Mouse (Mus musculus) heart, postnatal 0 days (tissue): Measurements from ENCODE around the gene Brwd1. TPM values are rescaled to one million over a fixed set of nuclear protein-coding genes. Genes with fewer than 3 reads are reported as not detected.

ENCODE experiments used
- ATAC-seq: fragments of 200-750 bp; cut with Nextera tagmentation; 2 replicates; pipeline ENCODE4 v1.8.0; 2017; ENCODE audit warnings: low read depth, moderate number of reproducible peaks, moderate library complexity; ENCODE audit not compliant: insufficient read depth
- DNase-seq: peaks from one replicate; pipeline ENCODE4 v3.0.0-alpha.2; 2016; ENCODE audit warnings: low spot score
- H3K27ac ChIP-seq: fragments of 300-500 bp; sonication (generic); 2 replicates; pipeline ENCODE4 v1.5.1; 2014; ENCODE audit warnings: low read depth, mild to moderate bottlenecking
- H3K27me3 ChIP-seq: fragments of 300-500 bp; sonication (generic); 2 replicates; pipeline ENCODE4 v1.6.1; 2014; ENCODE audit warnings: low read length, mixed read lengths; ENCODE audit not compliant: control insufficient read depth, insufficient read depth
- H3K36me3 ChIP-seq: fragments of 300-500 bp; sonication (generic); replicated peaks from 2 replicates; pipeline ENCODE4 v1.6.1; 2014; ENCODE audit warnings: low read length, mixed read lengths; ENCODE audit not compliant: control insufficient read depth, insufficient read depth
- H3K4me1 ChIP-seq: fragments of 300-500 bp; sonication (generic); 2 replicates; pipeline ENCODE4 v1.6.1; 2014; ENCODE audit warnings: antibody characterized with exemption; ENCODE audit not compliant: control insufficient read depth, insufficient read depth
- H3K4me2 ChIP-seq: fragments of 300-500 bp; sonication (generic); 2 replicates; pipeline ENCODE4 v1.6.1; 2014; ENCODE audit warnings: low read depth, mild to moderate bottlenecking, low read length, moderate library complexity
- H3K4me3 ChIP-seq: fragments of 300-500 bp; sonication (generic); 2 replicates; pipeline ENCODE4 v1.5.1; 2014; ENCODE audit warnings: low read depth, low read length
- H3K9ac ChIP-seq: fragments of 300-500 bp; sonication (generic); replicated peaks from 2 replicates; pipeline ENCODE4 v1.6.1; 2014; ENCODE audit warnings: low read depth, low read length, mixed read lengths
- H3K9me3 ChIP-seq: fragments of 300-500 bp; sonication (generic); replicated peaks from 2 replicates; pipeline ENCODE4 v1.6.1; 2016; ENCODE audit warnings: low read length; ENCODE audit not compliant: control insufficient read depth
- CTCF ChIP-seq: IDR thresholded peaks from 2 replicates; pipeline ENCODE4 v1.5.1; 2016; ENCODE audit warnings: antibody characterized with exemption, control low read depth, low read depth
- EP300 ChIP-seq: IDR thresholded peaks from 2 replicates; pipeline ENCODE4 v1.6.1; 2016; ENCODE audit warnings: antibody characterized with exemption, low read depth
- WGBS: fragments of 180-500 bp; shearing (Covaris S2); extraction: QIAGEN DNeasy Blood & Tissue Kit; methylation state at CpG from one replicate; pipeline ENCODE4 v1.1.7; 2014; 5-methylcytosine and 5-hydroxymethylcytosine counted together
- polyA plus RNA-seq: library from polyadenylated mRNA; unstranded; fragments of >200 nt; fragmentation: Nextera tagmentation; extraction: Ambion mirVana; gene quantifications from 2 replicates; pipeline ENCODE4 v1.2.1, GENCODE M21; 2015
- total RNA-seq: library from RNA; depleted of rRNA; stranded (reverse); fragments of >200 nt; gene quantifications from 2 replicates; pipeline ENCODE4 v1.2.3, GENCODE M21; 2014; ENCODE audit warnings: low replicate concordance

The Brwd1 gene
- total and polyA plus RNA-seq, 2 experiments from 2014 or later = 55.9 to 72.1 TPM

GRCm38 (mm10) chr16:96080524-96080923 lies 1.8 kb downstream of the Brwd1 start:
- no peak overlapping the region for H3K27ac ChIP-seq
- TF ChIP-seq CTCF (no peak), EP300 (no peak)
- H3K9me3 ChIP-seq = no peaks in the 10 kb centered on the region
- H3K36me3 ChIP-seq = peaks cover 33% of the 10 kb centered on the region
- H3K4me1 ChIP-seq = peaks cover 14% of the 10 kb centered on the region
- DNase-seq (no peak), ATAC-seq (no peak)
- WGBS = 80% methylated on average over 7 of the region's 7 CpGs
- no peak overlapping the region for H3K4me3 ChIP-seq
- H3K4me2 ChIP-seq = peak overlapping the region; percentile 75; the same call in 1 of the 2 replicates
- no peaks in the 10 kb centered on the region for H3K27me3 ChIP-seq
- H3K9ac ChIP-seq = no peak overlapping the region

GRCm38 (mm10) chr16:96068364-96068763 lies 14.0 kb downstream of the Brwd1 start:
- no peaks in the 10 kb centered on the region for H3K27me3 ChIP-seq
- H3K4me2 ChIP-seq = no peak overlapping the region
- WGBS = 85% methylated on average over 6 of the region's 6 CpGs
- H3K9me3 ChIP-seq = no peaks in the 10 kb centered on the region
- no peak overlapping the region for H3K4me3 ChIP-seq
- H3K9ac ChIP-seq = no peak overlapping the region
- ATAC-seq (no peak), DNase-seq (no peak)
- H3K36me3 ChIP-seq = peaks cover 83% of the 10 kb centered on the region
- no peak overlapping the region for H3K27ac ChIP-seq
- H3K4me1 ChIP-seq = no peaks in the 10 kb centered on the region
- TF ChIP-seq CTCF (no peak), EP300 (no peak)

- no peak for ATAC-seq
- no peaks in the 10 kb centered on the region for H3K4me1 ChIP-seq
- no peak overlapping the region for H3K4me3 ChIP-seq
- no peak for TF ChIP-seq CTCF
- no peak for TF ChIP-seq EP300
- no peak for DNase-seq
- no peak overlapping the region for H3K9ac ChIP-seq
- peaks cover 93% of the 10 kb centered on the region for H3K36me3 ChIP-seq
- WGBS = 82% methylated on average over 12 of the region's 12 CpGs
- H3K9me3 ChIP-seq = no peaks in the 10 kb centered on the region
- no peak overlapping the region for H3K4me2 ChIP-seq
- no peak overlapping the region for H3K27ac ChIP-seq
- H3K27me3 ChIP-seq = no peaks in the 10 kb centered on the region
Observed at GRCm38 (mm10) chr16:96066174-96066573, 16.2 kb downstream of the Brwd1 start.

GRCm38 (mm10) chr16:96064649-96065048 lies 17.7 kb downstream of the Brwd1 start:
- ATAC-seq (no peak), DNase-seq (no peak)
- no peaks in the 10 kb centered on the region for H3K27me3 ChIP-seq
- H3K9me3 ChIP-seq = no peaks in the 10 kb centered on the region
- no peaks in the 10 kb centered on the region for H3K4me1 ChIP-seq
- no peak overlapping the region for H3K9ac ChIP-seq
- peaks cover 91% of the 10 kb centered on the region for H3K36me3 ChIP-seq
- no peak overlapping the region for H3K27ac ChIP-seq
- no peak overlapping the region for H3K4me2 ChIP-seq
- no peak overlapping the region for H3K4me3 ChIP-seq
- TF ChIP-seq EP300 (no peak), CTCF (no peak)
- 88% methylated on average over 6 of the region's 6 CpGs for WGBS

DNA sequence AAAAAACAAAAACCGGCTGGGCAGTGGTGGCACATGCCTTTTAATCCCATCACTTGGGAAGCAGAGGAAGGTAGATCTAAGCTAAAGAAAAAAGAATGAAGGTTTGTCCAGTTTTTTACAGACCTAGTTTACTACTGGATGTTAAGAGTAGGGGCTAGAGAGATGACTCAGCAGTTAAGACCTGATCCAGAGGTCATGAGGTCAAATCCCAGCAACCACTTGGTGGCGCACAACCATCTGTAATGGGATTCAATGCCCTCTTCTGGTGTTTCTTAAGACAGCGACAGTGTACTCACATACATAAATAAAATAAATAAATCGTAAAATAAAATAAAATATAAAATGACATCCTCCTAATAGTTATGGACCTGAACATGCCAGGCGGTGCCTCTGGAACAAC lies 38.2 kb downstream of the Brwd1 start:
- Histone ChIP-seq H3K27ac (no peak overlapping the region), H3K4me2 (no peak overlapping the region), H3K4me3 (no peak overlapping the region), H3K4me1 (no peaks in the 10 kb centered on the region), H3K36me3 (peaks cover 94% of the 10 kb centered on the region), H3K27me3 (no peaks in the 10 kb centered on the region), H3K9me3 (no peaks in the 10 kb centered on the region), H3K9ac (no peak overlapping the region)
- WGBS = 61% methylated on average over 5 of the region's 5 CpGs
- TF ChIP-seq CTCF (peak; percentile 52), EP300 (no peak)
- DNase-seq (peak; percentile 25), ATAC-seq (no peak; the same call in 1 of the 2 replicates)

GRCm38 (mm10) chr16:96040691-96041090 lies 41.6 kb downstream of the Brwd1 start:
- Histone ChIP-seq H3K4me2 (no peak overlapping the region), H3K27me3 (no peaks in the 10 kb centered on the region), H3K9me3 (no peaks in the 10 kb centered on the region), H3K4me1 (no peaks in the 10 kb centered on the region), H3K36me3 (peaks cover 98% of the 10 kb centered on the region), H3K4me3 (no peak overlapping the region), H3K27ac (no peak overlapping the region), H3K9ac (no peak overlapping the region)
- no peak for ATAC-seq
- TF ChIP-seq CTCF = no peak
- no peak for TF ChIP-seq EP300
- 93% methylated on average over 4 of the region's 4 CpGs for WGBS
- no peak for DNase-seq
